ENCODE assay signal across 8 mouse cellular contexts in the genomic region with DNA sequence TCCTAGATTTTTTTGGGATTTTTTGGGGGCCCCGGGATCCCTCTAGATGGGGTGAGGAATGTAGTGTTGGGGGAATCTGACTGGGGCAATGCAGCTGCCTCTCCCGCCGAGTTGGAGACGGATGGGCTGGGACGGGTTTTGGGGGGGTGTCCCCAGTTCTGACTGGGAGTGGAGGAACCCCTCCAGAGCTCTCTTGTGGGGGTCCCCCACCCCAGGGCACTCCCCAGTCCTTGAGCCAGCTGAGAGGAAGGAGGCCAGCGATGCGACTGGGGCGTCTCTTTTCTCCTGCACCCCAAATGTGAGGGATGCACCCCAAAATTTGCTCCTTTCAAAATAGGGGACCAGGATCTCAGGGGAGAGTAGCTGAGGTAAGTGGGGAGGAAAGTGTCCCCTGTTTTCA. TPM values are rescaled to one million over a fixed set of nuclear protein-coding genes. Genes with fewer than 3 reads are reported as not detected.
DNase-seq lines count a peak whose midpoint lies in the region; ATAC-seq lines count a peak whose summit lies in the region.

No protein-coding gene starts in this region.

- 39% methylated on average over 8 of the region's 8 CpGs for WGBS in hindbrain, embryonic 12.5 days
- 36% methylated on average over 8 of the region's 8 CpGs for WGBS in midbrain, embryonic 15.5 days

- H3K27me3 ChIP-seq in hindbrain, embryonic 12.5 days: peaks cover 30% of the 10 kb centered on the region
- peaks cover 27% of the 10 kb centered on the region for H3K27me3 ChIP-seq in midbrain, embryonic 15.5 days (replicated peaks)

- H3K9ac ChIP-seq in hindbrain, embryonic 12.5 days: peak overlapping the region; percentile 41
- H3K9ac ChIP-seq in midbrain, embryonic 15.5 days: peak overlapping the region; percentile 40; the same call in 1 of the 2 replicates

- peak overlapping the region; percentile 25; the same call in 1 of the 2 replicates for H3K4me3 ChIP-seq in hindbrain, embryonic 12.5 days
- peak overlapping the region; percentile 36 for H3K4me3 ChIP-seq in midbrain, embryonic 15.5 days

- no peak for ATAC-seq in hindbrain, embryonic 12.5 days (ENCODE audit: low FRiP score)
- no peak for ATAC-seq in midbrain, embryonic 15.5 days (replicated peaks)

- H3K4me2 ChIP-seq in hindbrain, embryonic 12.5 days (replicated peaks): peak overlapping the region; percentile 51
- H3K4me2 ChIP-seq in midbrain, embryonic 15.5 days: peak overlapping the region; percentile 49

- no peak overlapping the region for H3K27ac ChIP-seq in hindbrain, embryonic 12.5 days
- H3K27ac ChIP-seq in midbrain, embryonic 15.5 days: no peak overlapping the region

- H3K9me3 ChIP-seq in hindbrain, embryonic 12.5 days (replicated peaks): no peaks in the 10 kb centered on the region
- no peaks in the 10 kb centered on the region for H3K9me3 ChIP-seq in midbrain, embryonic 15.5 days

- H3K36me3 ChIP-seq in hindbrain, embryonic 12.5 days: peaks cover 21% of the 10 kb centered on the region
- H3K36me3 ChIP-seq in midbrain, embryonic 15.5 days (replicated peaks): peaks cover 8% of the 10 kb centered on the region; the same call in 1 of the 2 replicates

- H3K4me1 ChIP-seq in hindbrain, embryonic 12.5 days: peaks cover 40% of the 10 kb centered on the region
- H3K4me1 ChIP-seq in midbrain, embryonic 15.5 days: peaks cover 32% of the 10 kb centered on the region

- peak; percentile 17 for DNase-seq in kidney, adult 9 months
- no peak for DNase-seq in kidney, postnatal 14 days
- DNase-seq in cerebellum, adult 9-11 months: peak; percentile 79
- DNase-seq in layer of hippocampus, adult 9-11 months: no peak
- no peak for DNase-seq in frontal cortex, postnatal 36 days (ENCODE audit: low spot score in 2 of 2)
- no peak for DNase-seq in spleen, adult 18-20 months

RNA-seq across cellular contexts. Expression of gene Bcl6b, which starts 3.4 kb away (rescaled TPM):
- 5.4 and 8.3 TPM in 2 replicates for polyA plus RNA-seq in hindbrain, embryonic 12.5 days (2016; fragmentation: Nextera tagmentation; extraction: Ambion mirVana)
- polyA plus RNA-seq in midbrain, embryonic 15.5 days (2015; fragmentation: Nextera tagmentation; extraction: Ambion mirVana): 5.3 and 5.6 TPM in 2 replicates

RNA-seq across cellular contexts. Expression of gene 0610010K14Rik, which starts 4.7 kb away (rescaled TPM):
- polyA plus RNA-seq in hindbrain, embryonic 12.5 days (2016; fragmentation: Nextera tagmentation; extraction: Ambion mirVana): 197 and 210 TPM in 2 replicates
- polyA plus RNA-seq in midbrain, embryonic 15.5 days (2015; fragmentation: Nextera tagmentation; extraction: Ambion mirVana): 173 TPM in 2 replicates

RNA-seq across cellular contexts. Expression of gene Gm21988, which starts 6.6 kb away (rescaled TPM):
- 11.3 and 14.6 TPM in 2 replicates for polyA plus RNA-seq in hindbrain, embryonic 12.5 days (2016; fragmentation: Nextera tagmentation; extraction: Ambion mirVana)
- polyA plus RNA-seq in midbrain, embryonic 15.5 days (2015; fragmentation: Nextera tagmentation; extraction: Ambion mirVana): 13.0 and 14.1 TPM in 2 replicates

RNA-seq across cellular contexts. Expression of gene Rnasek, which starts 6.6 kb away (rescaled TPM):
- 195 and 200 TPM in 2 replicates for polyA plus RNA-seq in hindbrain, embryonic 12.5 days (2016; fragmentation: Nextera tagmentation; extraction: Ambion mirVana)
- 351 and 366 TPM in 2 replicates for polyA plus RNA-seq in midbrain, embryonic 15.5 days (2015; fragmentation: Nextera tagmentation; extraction: Ambion mirVana)

RNA-seq across cellular contexts. Expression of gene Slc16a13, which starts 12.2 kb away (rescaled TPM):
- 16.4 and 20.8 TPM in 2 replicates for polyA plus RNA-seq in hindbrain, embryonic 12.5 days (2016; fragmentation: Nextera tagmentation; extraction: Ambion mirVana)
- polyA plus RNA-seq in midbrain, embryonic 15.5 days (2015; fragmentation: Nextera tagmentation; extraction: Ambion mirVana): 14.2 and 15.0 TPM in 2 replicates

Comparison
In these comparisons a context has a peak if more than half of its experiments do, and no peak if none do; other contexts are left out.
1. DNase-seq: peak in kidney, adult 9 months (single experiment) and cerebellum, adult 9-11 months (single experiment); none in kidney, postnatal 14 days (single experiment), layer of hippocampus, adult 9-11 months (single experiment), frontal cortex, postnatal 36 days (0 of 2) and spleen, adult 18-20 months (0 of 2).